8 mouse cellular contexts compared by ENCODE assay signal in genomic region chr17:23774090-23774489, GRCm38 (mm10). TPM values are rescaled to one million over a fixed set of nuclear protein-coding genes. Genes with fewer than 3 reads are reported as not detected.
DNase-seq lines count a peak whose midpoint lies in the region; ATAC-seq and TF ChIP-seq lines count a peak whose summit lies in the region.
"Had no signal": no experiment of that assay in that cellular context is flagged by ENCODE, and none has a peak within 500 bp of the region (broad histone marks: within the 10 kb centered on the region; RNA-seq: fewer than 3 reads in every experiment).

No protein-coding gene starts in this region.

- ATAC-seq in intestine, embryonic 14.5 days (replicated peaks; ENCODE audit: low FRiP score, low TSS enrichment, low read depth) = peak; percentile 44; the same call in 1 of the 2 replicates
- 0 out of 2 replicates have a peak, but pooled peaks have one; percentile 27 for ATAC-seq in midbrain, embryonic 12.5 days (ENCODE audit: low FRiP score, low read depth)

- no peak for TF ChIP-seq POLR2A in cerebellum, adult 2 months (IDR thresholded peaks at IDR 0.05; ENCODE audit: borderline replicate concordance, insufficient read depth, low read length)

- H3K9ac ChIP-seq in intestine, embryonic 14.5 days (ENCODE audit: low read length) = no peak overlapping the region
- no peak overlapping the region for H3K9ac ChIP-seq in midbrain, embryonic 12.5 days (replicated peaks)

- H3K27me3 ChIP-seq in cerebellum, adult 2 months (ENCODE audit: control insufficient read depth, insufficient read depth, low read length) = no peaks in the 10 kb centered on the region
- no peaks in the 10 kb centered on the region for H3K27me3 ChIP-seq in intestine, embryonic 14.5 days (replicated peaks; ENCODE audit: control insufficient read depth, insufficient read depth, low read length)
- H3K27me3 ChIP-seq in midbrain, embryonic 12.5 days = no peaks in the 10 kb centered on the region

- no peak overlapping the region for H3K4me2 ChIP-seq in intestine, embryonic 14.5 days (ENCODE audit: low read length)
- no peak overlapping the region for H3K4me2 ChIP-seq in midbrain, embryonic 12.5 days (replicated peaks)

- no peak overlapping the region for H3K4me3 ChIP-seq in cerebellum, adult 2 months (replicated peaks; ENCODE audit: insufficient read depth, low read depth, low read length)
- no peak overlapping the region for H3K4me3 ChIP-seq in intestine, embryonic 14.5 days (ENCODE audit: low read depth, low read length)
- H3K4me3 ChIP-seq in midbrain, embryonic 12.5 days = no peak overlapping the region
- H3K4me3 ChIP-seq: myocyte had no signal

- 3% methylated on average over 12 of the region's 12 CpGs for whole genome bisulfite sequencing in cerebellum, adult 2 months
- 3% methylated on average over 12 of the region's 12 CpGs for WGBS in intestine, embryonic 14.5 days
- 6% methylated on average over 12 of the region's 12 CpGs for WGBS in midbrain, embryonic 12.5 days

- no peaks in the 10 kb centered on the region for H3K4me1 ChIP-seq in cerebellum, adult 2 months (ENCODE audit: control insufficient read depth, insufficient read depth, low read length)
- 0 out of 2 replicates have a peak, but pooled peaks cover 7% of the 10 kb centered on the region for H3K4me1 ChIP-seq in intestine, embryonic 14.5 days (replicated peaks; ENCODE audit: control insufficient read depth, insufficient read depth, low read length)
- H3K4me1 ChIP-seq in midbrain, embryonic 12.5 days = peaks cover 13% of the 10 kb centered on the region

- no peak overlapping the region for H3K27ac ChIP-seq in cerebellum, adult 2 months (ENCODE audit: insufficient read depth, low read length)
- no peak overlapping the region for H3K27ac ChIP-seq in intestine, embryonic 14.5 days (ENCODE audit: low read depth)
- H3K27ac ChIP-seq in midbrain, embryonic 12.5 days (replicated peaks) = no peak overlapping the region

- no peaks in the 10 kb centered on the region for H3K9me3 ChIP-seq in intestine, embryonic 14.5 days (ENCODE audit: control insufficient read depth, low read length)
- H3K9me3 ChIP-seq in midbrain, embryonic 12.5 days = no peaks in the 10 kb centered on the region

- H3K36me3 ChIP-seq in intestine, embryonic 14.5 days (ENCODE audit: control insufficient read depth, insufficient read depth, low read length) = no peaks in the 10 kb centered on the region
- H3K36me3 ChIP-seq in midbrain, embryonic 12.5 days = 0 out of 2 replicates have a peak, but pooled peaks cover under 1% of the 10 kb centered on the region

- peak; percentile 79 for TF ChIP-seq CTCF in cerebellum, adult 2 months (IDR thresholded peaks at IDR 0.05; ENCODE audit: borderline replicate concordance, insufficient read depth, low read depth, low read length)

- peak; percentile 86 for DNase-seq in T-cell, adult 2 months (ENCODE audit: low spot score)
- peak; percentile 81 to 86 for DNase-seq in cerebellum, adult 2 months
- peak; percentile 65 to 71 for DNase-seq in frontal cortex, postnatal 25 days (ENCODE audit: low spot score in 2 of 2)
- DNase-seq in intestine, embryonic 14.5 days (ENCODE audit: low spot score) = peak; percentile 87
- peak; percentile 67 to 74 for DNase-seq in left cerebral cortex, adult 8-10 months (ENCODE audit: low spot score in 2 of 2)
- peak; percentile 80 to 90 for DNase-seq in spleen, adult 18-20 months

RNA-seq across cellular contexts. Expression of gene Flywch1, which starts 2.7 kb away (rescaled TPM):
- 341 and 366 TPM in 2 replicates for polyA plus RNA-seq in cerebellum, adult 2 months (2012; rRNA removed)
- polyA plus RNA-seq in intestine, embryonic 14.5 days (2014; fragmentation: Nextera tagmentation; extraction: Ambion mirVana) = 58.6 and 69.4 TPM in 2 replicates
- 100 to 1,000 TPM; 423 to 484 (median 468) TPM for total RNA-seq in left cerebral cortex, adult 8-10 months (2022)
- 212 and 220 TPM in 2 replicates for polyA plus RNA-seq in midbrain, embryonic 12.5 days (2016; fragmentation: Nextera tagmentation; extraction: Ambion mirVana)

RNA-seq across cellular contexts. Expression of gene Flywch2, which starts 11.8 kb away (rescaled TPM):
- 50.5 and 54.8 TPM in 2 replicates for polyA plus RNA-seq in cerebellum, adult 2 months (2012; rRNA removed)
- 21.2 and 21.5 TPM in 2 replicates for polyA plus RNA-seq in intestine, embryonic 14.5 days (2014; fragmentation: Nextera tagmentation; extraction: Ambion mirVana)
- total RNA-seq in left cerebral cortex, adult 8-10 months (2022) = 10 to 100 TPM; 12.2 to 21.3 (median 17.7) TPM
- 33.6 and 37.2 TPM in 2 replicates for polyA plus RNA-seq in midbrain, embryonic 12.5 days (2016; fragmentation: Nextera tagmentation; extraction: Ambion mirVana)

RNA-seq across cellular contexts. Expression of gene Srrm2, which starts 16.2 kb away (rescaled TPM):
- 711 and 720 TPM in 2 replicates for polyA plus RNA-seq in cerebellum, adult 2 months (2012; rRNA removed)
- 451 and 452 TPM in 2 replicates for polyA plus RNA-seq in intestine, embryonic 14.5 days (2014; fragmentation: Nextera tagmentation; extraction: Ambion mirVana)
- 100 to 1,000 TPM; 535 to 585 (median 566) TPM for total RNA-seq in left cerebral cortex, adult 8-10 months (2022)
- polyA plus RNA-seq in midbrain, embryonic 12.5 days (2016; fragmentation: Nextera tagmentation; extraction: Ambion mirVana) = 736 and 744 TPM in 2 replicates

RNA-seq across cellular contexts. Expression of gene Kremen2, which starts 28.5 kb away (rescaled TPM):
- polyA plus RNA-seq in cerebellum, adult 2 months (2012; rRNA removed) = 0.57 and 0.84 TPM in 2 replicates
- polyA plus RNA-seq in intestine, embryonic 14.5 days (2014; fragmentation: Nextera tagmentation; extraction: Ambion mirVana) = 0.16 and 0.19 TPM in 2 replicates
- 1 to 10 TPM in 2 of 4 experiments, under 1 TPM in 2; 0.78 to 1.4 (median 1.0) TPM for total RNA-seq in left cerebral cortex, adult 8-10 months (2022)
- 1.2 and 1.5 TPM in 2 replicates for polyA plus RNA-seq in midbrain, embryonic 12.5 days (2016; fragmentation: Nextera tagmentation; extraction: Ambion mirVana)

RNA-seq across cellular contexts. Expression of gene Paqr4, which starts 33.4 kb away (rescaled TPM):
- 92.0 and 104 TPM in 2 replicates for polyA plus RNA-seq in cerebellum, adult 2 months (2012; rRNA removed)
- polyA plus RNA-seq in intestine, embryonic 14.5 days (2014; fragmentation: Nextera tagmentation; extraction: Ambion mirVana) = 18.4 and 18.6 TPM in 2 replicates
- total RNA-seq in left cerebral cortex, adult 8-10 months (2022) = 10 to 100 TPM; 60.6 to 69.2 (median 62.3) TPM
- polyA plus RNA-seq in midbrain, embryonic 12.5 days (2016; fragmentation: Nextera tagmentation; extraction: Ambion mirVana) = 40.4 and 41.2 TPM in 2 replicates
